Comparison of ENCODE assay signal across 8 mouse cellular contexts in genomic region chr14:45772665-45773277, GRCm38 (mm10).
DNase-seq lines count a peak whose midpoint lies in the region; ATAC-seq and TF ChIP-seq lines count a peak whose summit lies in the region.

No protein-coding gene starts in this region.

- H3K9ac ChIP-seq in heart, embryonic 14.5 days (ENCODE audit: low read length), result no peak overlapping the region
- H3K9ac ChIP-seq in liver, embryonic 11.5 days (ENCODE audit: low read depth, low read length), result no peak overlapping the region
- no peak overlapping the region for H3K9ac ChIP-seq in neural tube, embryonic 12.5 days

- no peak overlapping the region for H3K4me3 ChIP-seq in C2C12 (ENCODE audit: insufficient read depth, poor library complexity, severe bottlenecking)
- peak overlapping the region; percentile 12; the same call in 1 of the 2 replicates for H3K4me3 ChIP-seq in bone marrow macrophage, adult 2 months (ENCODE audit: insufficient read depth, low read length)
- peak overlapping the region; percentile 26 to 28; a peak in 3 of 4 replicates for H3K4me3 ChIP-seq in heart, embryonic 14.5 days (ENCODE audit: control insufficient read depth in 1 of 2, insufficient read depth in 1 of 2, low read depth in 1 of 2, low read length in 2 of 2)
- H3K4me3 ChIP-seq in liver, embryonic 11.5 days (ENCODE audit: low read depth, low read length), result no peak overlapping the region
- no peak overlapping the region for H3K4me3 ChIP-seq in neural tube, embryonic 12.5 days

- peaks cover 7% of the 10 kb centered on the region; the same call in 1 of the 2 replicates for H3K4me1 ChIP-seq in bone marrow macrophage, adult 2 months (ENCODE audit: control insufficient read depth, insufficient read depth, low read length)
- peaks cover 0 to 6% of the 10 kb centered on the region in 2 experiments; a peak in 1 of 4 replicates for H3K4me1 ChIP-seq in heart, embryonic 14.5 days (ENCODE audit: control insufficient read depth in 2 of 2, insufficient read depth in 2 of 2, low read length in 2 of 2)
- no peaks in the 10 kb centered on the region for H3K4me1 ChIP-seq in liver, embryonic 11.5 days (replicated peaks; ENCODE audit: control insufficient read depth, insufficient read depth, low read length)
- H3K4me1 ChIP-seq in neural tube, embryonic 12.5 days, result peaks cover 7% of the 10 kb centered on the region; the same call in 1 of the 2 replicates

- peak; percentile 24 for TF ChIP-seq CTCF in C2C12 (IDR thresholded peaks at IDR 0.05; ENCODE audit: control insufficient read depth, insufficient read depth, insufficient read length)
- peak; percentile 93 for TF ChIP-seq CTCF in bone marrow macrophage, adult 2 months (IDR thresholded peaks at IDR 0.05; ENCODE audit: low read depth, low read length)

- H3K79me3 ChIP-seq in C2C12 (ENCODE audit: low read depth), result no peaks in the 10 kb centered on the region

- ATAC-seq in heart, embryonic 14.5 days (ENCODE audit: insufficient number of reproducible peaks, insufficient read depth, low FRiP score, low read depth), result peak; percentile 64; the same call in 1 of the 2 replicates
- no peak for ATAC-seq in liver, embryonic 11.5 days (replicated peaks; ENCODE audit: low FRiP score)
- peak; percentile 90 for ATAC-seq in neural tube, embryonic 12.5 days (ENCODE audit: low FRiP score, low read depth)

- H3K4me2 ChIP-seq in heart, embryonic 14.5 days (ENCODE audit: low read length), result peak overlapping the region; percentile 69
- peak overlapping the region; percentile 13 for H3K4me2 ChIP-seq in liver, embryonic 11.5 days
- peak overlapping the region; percentile 48 for H3K4me2 ChIP-seq in neural tube, embryonic 12.5 days (replicated peaks)

- no peaks in the 10 kb centered on the region for H3K27me3 ChIP-seq in C2C12 (ENCODE audit: control insufficient read depth, insufficient read depth, insufficient read length)
- no peaks in the 10 kb centered on the region for H3K27me3 ChIP-seq in heart, embryonic 14.5 days (ENCODE audit: control insufficient read depth, insufficient read depth, low read length)
- H3K27me3 ChIP-seq in liver, embryonic 11.5 days (replicated peaks; ENCODE audit: control insufficient read depth, insufficient read depth, low read length), result no peaks in the 10 kb centered on the region
- H3K27me3 ChIP-seq in neural tube, embryonic 12.5 days (replicated peaks), result no peaks in the 10 kb centered on the region

- no peaks in the 10 kb centered on the region for H3K79me2 ChIP-seq in C2C12 (ENCODE audit: control insufficient read depth, insufficient read depth)

- H3K36me3 ChIP-seq in C2C12 (ENCODE audit: control insufficient read depth, insufficient read depth), result no peaks in the 10 kb centered on the region
- no peaks in the 10 kb centered on the region for H3K36me3 ChIP-seq in heart, embryonic 14.5 days (ENCODE audit: control insufficient read depth, insufficient read depth, low read length)
- no peaks in the 10 kb centered on the region for H3K36me3 ChIP-seq in liver, embryonic 11.5 days (ENCODE audit: control insufficient read depth, insufficient read depth, low read length)
- no peaks in the 10 kb centered on the region for H3K36me3 ChIP-seq in neural tube, embryonic 12.5 days

- DNase-seq in fibroblast of lung, adult 2 months (ENCODE audit: low read depth), result peak; percentile 37
- DNase-seq in kidney, postnatal 10 days, result peak; percentile 81
- peak; percentile 35 for DNase-seq in liver, embryonic 11.5 days (ENCODE audit: low spot score)
- DNase-seq in yolk sac, embryonic 10.5 days (ENCODE audit: low spot score), result peak; percentile 42

- H3K9me3 ChIP-seq in heart, embryonic 14.5 days (ENCODE audit: control insufficient read depth, low read length), result no peaks in the 10 kb centered on the region
- no peaks in the 10 kb centered on the region for H3K9me3 ChIP-seq in liver, embryonic 11.5 days (ENCODE audit: control insufficient read depth, low read length)
- no peaks in the 10 kb centered on the region for H3K9me3 ChIP-seq in neural tube, embryonic 12.5 days

- no peak overlapping the region for H3ac ChIP-seq in C2C12 (ENCODE audit: control insufficient read depth, insufficient read length, low read depth)

- no peak for TF ChIP-seq POLR2A in bone marrow macrophage, adult 2 months (IDR thresholded peaks at IDR 0.05; ENCODE audit: borderline replicate concordance, low read depth, low read length)

- no peak overlapping the region for H3K27ac ChIP-seq in bone marrow macrophage, adult 2 months (ENCODE audit: insufficient read depth, low read depth, low read length)
- H3K27ac ChIP-seq in heart, embryonic 14.5 days (replicated peaks in 1 of 2; ENCODE audit: control insufficient read depth in 1 of 2, insufficient read depth in 1 of 2, low read depth in 2 of 2, low read length in 2 of 2), result no peak overlapping the region
- no peak overlapping the region for H3K27ac ChIP-seq in liver, embryonic 11.5 days (ENCODE audit: low read depth, low read length)
- H3K27ac ChIP-seq in neural tube, embryonic 12.5 days, result no peak overlapping the region

- WGBS in heart, embryonic 14.5 days, result 11% methylated on average over 19 of the region's 19 CpGs
- 22% methylated on average over 19 of the region's 19 CpGs for WGBS in liver, embryonic 11.5 days
- WGBS in neural tube, embryonic 12.5 days, result 17% methylated on average over 19 of the region's 19 CpGs

TF ChIP-seq in C2C12, 6 proteins besides CTCF, POLR2A, EP300 and RAD21:
- TF ChIP-seq MAX (IDR thresholded peaks at IDR 0.05), result no peak
- TF ChIP-seq CEBPB (IDR thresholded peaks at IDR 0.05; ENCODE audit: low read depth), result no peak
- no peak for TF ChIP-seq MYOD1 (IDR thresholded peaks at IDR 0.05; ENCODE audit: control insufficient read depth, insufficient read length, low read depth)
- TF ChIP-seq FOSL1 (IDR thresholded peaks at IDR 0.05; ENCODE audit: insufficient read depth, low read length, poor library complexity, severe bottlenecking), result no peak
- no peak for TF ChIP-seq USF1 (IDR thresholded peaks at IDR 0.05; ENCODE audit: low read depth)
- no peak for TF ChIP-seq MYOG (IDR thresholded peaks at IDR 0.05; ENCODE audit: control insufficient read depth, extremely low read depth, insufficient read length)

Comparison
In these comparisons a context has a peak if more than half of its experiments do, and no peak if none do; other contexts are left out.
1. H3K4me3 ChIP-seq: peak in bone marrow macrophage, adult 2 months (single experiment) and heart, embryonic 14.5 days (2 of 2); none in C2C12 (single experiment), liver, embryonic 11.5 days (single experiment) and neural tube, embryonic 12.5 days (single experiment).
2. H3K4me2 ChIP-seq: peak in every context shown above with its lines; median percentile 69 in heart, embryonic 14.5 days; 48 in neural tube, embryonic 12.5 days; 13 in liver, embryonic 11.5 days.
3. Peak in every context shown above with its lines, with median percentiles within 50 percentile points of each other: DNase-seq.